Comparison of ENCODE assay signal across 8 mouse cellular contexts in the genomic region with DNA sequence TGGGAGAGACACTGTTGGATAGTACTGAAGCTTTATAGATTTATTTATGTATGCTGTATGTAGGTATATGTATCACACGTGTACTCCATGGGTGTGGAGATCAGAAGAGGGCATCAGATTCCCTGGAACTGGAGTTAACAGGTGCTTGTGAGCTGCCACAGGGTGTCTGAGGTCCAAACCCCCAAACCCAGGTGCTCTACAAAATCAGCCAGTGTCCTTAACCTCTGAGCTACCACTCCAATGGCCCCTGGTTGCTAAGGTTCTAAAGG. TPM values are rescaled to one million over a fixed set of nuclear protein-coding genes. Genes with fewer than 3 reads are reported as not detected.
A peak's percentile ranks its signal among the peaks of the same experiment; 100 is the strongest.
DNase-seq lines count a peak whose midpoint lies in the region; ATAC-seq and TF ChIP-seq lines count a peak whose summit lies in the region.

No protein-coding gene starts in this region.

- H3K9me3 ChIP-seq in forebrain, embryonic 12.5 days, result peaks cover 5% of the 10 kb centered on the region; the same call in 1 of the 2 replicates
- H3K9me3 ChIP-seq in limb, embryonic 13.5 days, result no peaks in the 10 kb centered on the region
- H3K9me3 ChIP-seq in neural tube, embryonic 15.5 days (replicated peaks), result no peaks in the 10 kb centered on the region; the same call in 1 of the 2 replicates

- TF ChIP-seq CTCF in lung, adult 2 months (IDR thresholded peaks at IDR 0.05; ENCODE audit: insufficient read depth, low read length), result no peak

- DNase-seq in lung, adult 2 months, result no peak
- no peak for DNase-seq in lung, postnatal 10 days
- no peak for DNase-seq in left cerebral cortex, adult 11 months (ENCODE audit: low spot score)
- no peak for DNase-seq in MN1 (ENCODE audit: low spot score)
- DNase-seq in layer of hippocampus, adult 9-10 months (ENCODE audit: low spot score), result no peak

- 3% methylated on average over 1 of the region's 1 CpGs for WGBS in lung, adult 2 months
- WGBS in forebrain, embryonic 12.5 days, result 0% methylated on average over 1 of the region's 1 CpGs
- WGBS in limb, embryonic 13.5 days, result 0% methylated on average over 1 of the region's 1 CpGs
- 0% methylated on average over 1 of the region's 1 CpGs for WGBS in neural tube, embryonic 15.5 days

- H3K36me3 ChIP-seq in forebrain, embryonic 12.5 days (replicated peaks), result no peaks in the 10 kb centered on the region
- H3K36me3 ChIP-seq in limb, embryonic 13.5 days, result no peaks in the 10 kb centered on the region
- no peaks in the 10 kb centered on the region for H3K36me3 ChIP-seq in neural tube, embryonic 15.5 days

- H3K4me1 ChIP-seq in lung, adult 2 months (ENCODE audit: control insufficient read depth, insufficient read depth, low read length), result no peaks in the 10 kb centered on the region; the same call in 1 of the 2 replicates
- peaks cover 32% of the 10 kb centered on the region for H3K4me1 ChIP-seq in forebrain, embryonic 12.5 days
- peaks cover 13% of the 10 kb centered on the region for H3K4me1 ChIP-seq in limb, embryonic 13.5 days
- H3K4me1 ChIP-seq in neural tube, embryonic 15.5 days, result peaks cover 24% of the 10 kb centered on the region

- peak overlapping the region; percentile 52 for H3K9ac ChIP-seq in forebrain, embryonic 12.5 days
- H3K9ac ChIP-seq in limb, embryonic 13.5 days, result peak overlapping the region; percentile 75; the same call in 1 of the 2 replicates
- H3K9ac ChIP-seq in neural tube, embryonic 15.5 days (replicated peaks), result peak overlapping the region; percentile 60

- peak overlapping the region; percentile 44 for H3K4me3 ChIP-seq in lung, adult 2 months (replicated peaks; ENCODE audit: extremely low read depth, low read depth, low read length)
- peak overlapping the region; percentile 37 for H3K4me3 ChIP-seq in forebrain, embryonic 12.5 days (replicated peaks)
- H3K4me3 ChIP-seq in limb, embryonic 13.5 days, result peak overlapping the region; percentile 57
- H3K4me3 ChIP-seq in neural tube, embryonic 15.5 days (replicated peaks), result peak overlapping the region; percentile 49

- peak overlapping the region; percentile 55 for H3K4me2 ChIP-seq in forebrain, embryonic 12.5 days
- peak overlapping the region; percentile 66 for H3K4me2 ChIP-seq in limb, embryonic 13.5 days (replicated peaks)
- H3K4me2 ChIP-seq in neural tube, embryonic 15.5 days, result peak overlapping the region; percentile 62

- H3K27ac ChIP-seq in forebrain, embryonic 12.5 days, result peak overlapping the region; percentile 98
- H3K27ac ChIP-seq in limb, embryonic 13.5 days, result peak overlapping the region; percentile 89
- H3K27ac ChIP-seq in neural tube, embryonic 15.5 days (replicated peaks), result peak overlapping the region; percentile 97

- no peaks in the 10 kb centered on the region for H3K27me3 ChIP-seq in forebrain, embryonic 12.5 days
- H3K27me3 ChIP-seq in limb, embryonic 13.5 days, result no peaks in the 10 kb centered on the region
- H3K27me3 ChIP-seq in neural tube, embryonic 15.5 days (replicated peaks), result no peaks in the 10 kb centered on the region

- TF ChIP-seq POLR2A in lung, adult 2 months (IDR thresholded peaks at IDR 0.05; ENCODE audit: borderline replicate concordance, extremely low read depth, low read depth, low read length), result no peak

- ATAC-seq in forebrain, embryonic 12.5 days (ENCODE audit: low FRiP score), result no peak
- no peak for ATAC-seq in limb, embryonic 13.5 days (ENCODE audit: low FRiP score, low read depth)
- ATAC-seq in neural tube, embryonic 15.5 days (ENCODE audit: low FRiP score), result peak; percentile 46

RNA-seq across cellular contexts. Expression of a gene that starts 39.7 kb away (rescaled TPM):
- polyA plus RNA-seq in lung, adult 2 months (2012; rRNA removed), result not detected in 2 replicates
- polyA plus RNA-seq in forebrain, embryonic 12.5 days (2016; fragmentation: Nextera tagmentation; extraction: Ambion mirVana), result not detected in 2 replicates
- not detected in 2 replicates for polyA plus RNA-seq in limb, embryonic 13.5 days (2015; fragmentation: Nextera tagmentation; extraction: Ambion mirVana)
- not detected in 2 replicates for polyA plus RNA-seq in neural tube, embryonic 15.5 days (2015; fragmentation: Nextera tagmentation; extraction: Ambion mirVana)
